Mouse (Mus musculus) CD4-positive, CD25-positive, alpha-beta regulatory T cell, adult 4 months (primary cell): ENCODE data around the gene Igsf1. TPM values are rescaled to one million over a fixed set of nuclear protein-coding genes. Genes with fewer than 3 reads are reported as not detected.

Experiments used
- ATAC-seq: one replicate; pipeline ENCODE4 v1.8.0; 2017
- polyA plus RNA-seq, 2 experiments: library from polyadenylated mRNA; unstranded; fragments of 100-300 nt; shearing (Covaris generic); gene quantifications; one replicate each; pipeline ENCODE4 v1.2.1; 2017

Igsf1 gene
- polyA plus RNA-seq = not detected

GRCm38 (mm10) chrX:49797213-49798019 lies at the start of gene Igsf1:
Gene Igsf1, minus strand, starts transcription at chrX:49797749.
- ATAC-seq = no peak

GRCm38 (mm10) chrX:49770828-49771227 lies 26.7 kb downstream of the Igsf1 start:
- ATAC-seq = no peak

GRCm38 (mm10) chrX:49745192-49745591 lies 52.4 kb downstream of the Igsf1 start:
- no peak for ATAC-seq

- no peak for ATAC-seq
Observed at GRCm38 (mm10) chrX:49734959-49735358, 62.6 kb downstream of the Igsf1 start, which contains the start of gene Olfr1321. Gene Olfr1321, minus strand, starts transcription at chrX:49735059.

Other genes starting within 250 kb of the Igsf1 start
- gene Olfr1320, start 125.4 kb downstream of the Igsf1 start, polyA plus RNA-seq = not detected
- not detected for gene Olfr1321, start 62.7 kb downstream of the Igsf1 start, polyA plus RNA-seq
- under 1 TPM in 1 of 2 experiments, not detected in 1; 0.12 TPM for gene Olfr1322, start 93.7 kb upstream of the Igsf1 start, polyA plus RNA-seq
- not detected for gene Olfr1323, start 221.6 kb upstream of the Igsf1 start, polyA plus RNA-seq